Mouse (Mus musculus): Measurements from ENCODE around the gene Oas1e. TPM values are rescaled to one million over a fixed set of nuclear protein-coding genes. Genes with fewer than 3 reads are reported as not detected.
"Not testable (repeated sequence)": the region's sequence is repeated elsewhere in the genome, so short reads cannot be mapped to it uniquely, and the experiment has no call there.

Oas1e gene
- total RNA-seq (2014; fragmentation: Nextera tagmentation) (not detected in 2 replicates), total RNA-seq (2017) (not detected in 2 replicates)

DNA sequence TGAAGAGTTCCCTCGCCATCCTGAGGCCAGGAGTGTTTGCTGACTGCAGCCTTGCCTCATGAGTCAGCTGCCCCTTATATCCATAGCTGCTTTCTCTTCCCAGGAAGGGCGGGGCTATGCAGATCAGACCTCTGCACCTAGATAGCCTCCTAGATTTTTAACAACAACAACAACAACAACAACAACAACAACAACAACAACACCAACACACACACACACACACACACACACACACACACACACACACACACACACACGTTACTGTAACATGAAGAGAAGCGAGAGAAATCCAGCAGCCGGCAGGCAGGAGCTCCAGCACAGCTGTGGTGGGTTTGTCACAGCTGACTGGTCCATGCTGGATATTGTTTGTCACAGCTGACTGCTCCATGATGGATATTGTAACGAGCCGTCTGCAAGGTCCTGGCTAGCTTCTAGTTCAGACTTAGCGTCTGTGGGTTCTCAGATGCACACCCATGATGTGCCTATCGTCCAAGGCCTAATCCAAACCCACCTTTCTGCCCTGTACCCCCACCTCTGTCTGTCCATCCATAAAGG is at the start of gene Oas1e:
Gene Oas1e (minus strand): TSS at position 51 of the 555 bp plus-strand sequence.
- not testable (repeated sequence) for ATAC-seq (replicated peaks; ENCODE audit: poor library complexity, severe bottlenecking)

DNA sequence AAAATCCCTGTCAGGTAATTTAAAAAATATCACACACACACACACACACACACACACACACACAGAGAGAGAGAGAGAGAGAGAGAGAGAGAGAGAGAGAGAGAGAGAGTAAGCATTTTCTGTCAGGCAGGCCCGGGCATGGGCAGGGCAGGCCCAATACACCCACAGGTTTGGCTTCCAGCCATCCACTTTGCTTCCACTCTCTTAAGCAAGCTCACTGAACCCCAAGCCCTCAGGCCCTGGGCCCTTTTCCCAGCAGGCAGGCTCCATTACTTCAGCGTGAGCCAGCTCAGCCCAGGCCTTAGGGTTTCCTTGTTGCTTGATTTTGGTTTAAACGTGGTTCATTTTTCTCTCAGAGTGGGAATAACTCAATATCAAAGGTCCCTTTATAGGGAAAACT is 49.4 kb upstream of the Oas1e start:
- ATAC-seq (replicated peaks; ENCODE audit: poor library complexity, severe bottlenecking), result no peak

DNA sequence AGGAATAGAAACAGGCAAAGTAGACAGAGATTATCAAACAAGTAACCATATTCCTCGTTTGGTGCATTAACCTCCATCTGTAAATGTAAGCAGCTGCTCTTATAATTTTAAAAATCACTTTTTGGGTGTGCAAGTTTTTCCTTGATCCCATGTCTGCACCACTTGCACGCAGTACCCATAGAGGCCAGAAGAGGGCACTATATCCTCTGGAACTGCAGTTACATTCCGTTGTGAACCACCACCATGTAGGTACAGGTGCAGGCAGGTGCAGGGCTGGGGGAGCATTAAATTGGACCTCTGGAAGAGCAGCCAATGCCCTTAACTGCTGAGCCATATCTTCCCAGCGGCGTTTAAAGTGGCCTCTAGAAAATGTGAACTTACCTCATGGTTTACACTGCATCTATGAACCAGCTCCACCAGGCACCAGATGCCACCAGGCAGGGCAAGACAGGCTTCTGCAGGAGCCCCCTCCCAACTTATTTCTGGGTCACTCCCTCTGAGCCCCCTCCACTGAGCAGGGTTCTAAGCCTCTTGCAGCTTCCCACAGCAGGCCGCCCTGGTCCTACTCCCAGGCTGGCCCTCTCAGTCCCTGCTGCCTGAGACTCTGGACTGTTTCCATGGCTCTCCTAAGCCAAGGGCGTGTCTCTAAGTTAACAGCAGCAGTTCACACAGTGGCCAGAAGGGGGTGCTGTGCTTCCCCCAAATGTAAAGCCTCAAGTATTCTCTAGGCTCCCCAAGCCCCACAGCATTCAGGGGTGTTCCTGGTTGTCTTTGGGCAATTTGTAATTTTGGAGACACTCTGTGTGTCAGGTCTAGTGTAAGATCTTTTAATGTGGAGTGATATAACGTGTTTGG is 41.6 kb upstream of the Oas1e start:
- ATAC-seq (replicated peaks; ENCODE audit: poor library complexity, severe bottlenecking), result peak; percentile 61

DNA sequence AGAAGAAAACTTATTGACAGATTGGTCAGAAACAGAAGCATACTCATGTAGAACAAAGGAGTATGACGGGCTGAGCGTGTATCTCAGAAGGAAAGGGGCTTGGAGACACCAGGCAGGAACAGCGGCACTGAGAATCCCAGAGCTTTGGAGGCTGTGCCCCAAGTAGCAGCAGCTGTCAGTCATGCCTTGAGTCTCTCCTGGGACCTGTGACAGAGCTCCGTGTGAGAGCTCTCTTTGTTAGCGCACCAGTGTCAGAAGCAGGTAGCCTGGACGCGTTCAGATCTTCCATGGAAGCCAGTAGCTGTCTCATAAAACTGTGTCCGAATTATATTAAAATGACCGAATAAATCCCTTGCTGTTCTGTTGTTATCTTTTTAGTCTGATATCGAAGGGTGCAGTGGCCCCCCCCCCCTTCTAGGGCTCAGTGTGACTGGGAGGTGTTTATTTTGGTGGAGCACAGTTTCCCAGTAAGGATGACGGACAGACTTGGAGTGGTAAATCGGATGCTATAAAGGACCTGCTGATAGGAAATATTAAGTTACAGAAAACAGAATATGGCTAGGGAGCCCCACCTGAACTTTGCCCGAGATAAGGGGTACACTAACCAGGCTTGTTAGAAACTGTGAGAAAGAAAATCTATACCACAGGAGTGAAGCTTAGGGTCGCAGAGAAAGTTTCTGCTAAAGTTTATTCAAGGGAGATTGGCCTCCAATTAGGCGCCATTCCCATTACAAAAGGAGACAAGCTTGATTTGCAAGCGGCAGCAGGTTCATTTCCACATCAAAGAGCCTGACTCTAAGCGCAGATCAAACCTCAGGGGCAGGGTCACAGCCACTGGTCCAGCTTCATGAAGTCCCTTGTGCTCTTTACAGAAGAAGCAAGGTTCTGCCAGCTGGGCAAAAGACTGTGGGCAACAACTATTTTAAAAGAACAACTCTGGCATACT is 38.3 kb upstream of the Oas1e start:
- no peak for ATAC-seq (replicated peaks; ENCODE audit: poor library complexity, severe bottlenecking)

DNA sequence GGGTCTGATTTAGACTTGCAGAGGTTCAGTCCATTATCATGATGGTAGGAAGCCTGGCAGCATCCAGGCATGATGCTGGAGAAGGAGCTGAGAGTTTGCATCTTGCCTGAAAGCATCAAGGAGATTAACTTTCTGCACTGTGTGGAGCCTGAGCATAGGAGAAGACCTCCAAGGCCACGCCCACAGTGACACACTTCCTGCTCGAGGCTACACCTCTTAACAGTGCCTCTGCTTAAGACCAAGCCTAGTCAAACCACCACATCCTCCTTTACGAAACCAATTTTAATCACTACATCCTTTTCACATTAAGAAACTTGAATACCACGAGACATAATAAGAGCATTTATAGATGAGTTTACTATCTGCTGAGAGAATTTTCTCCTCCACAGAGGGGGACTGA is 35.7 kb upstream of the Oas1e start:
- ATAC-seq (replicated peaks; ENCODE audit: poor library complexity, severe bottlenecking), result peak; percentile 87

DNA sequence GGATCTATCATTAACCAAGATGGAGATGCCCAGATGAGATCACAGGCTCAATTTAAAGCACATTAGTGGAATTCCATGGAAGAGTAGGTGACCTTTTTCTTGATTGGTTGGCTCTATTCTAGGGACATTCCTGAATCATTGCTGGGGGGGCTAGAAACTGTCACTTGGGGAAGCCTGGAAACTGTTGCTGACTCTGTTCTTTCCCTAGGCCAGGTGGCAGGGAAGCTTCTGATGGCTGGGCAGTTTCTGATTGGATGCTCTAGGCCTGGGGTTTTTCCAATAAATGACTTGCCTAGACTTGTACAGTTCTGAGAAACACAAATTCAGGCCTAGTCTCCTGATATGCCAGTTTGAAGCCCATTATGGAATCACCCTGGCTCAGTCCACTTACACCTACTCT is 23.7 kb upstream of the Oas1e start:
- ATAC-seq (replicated peaks; ENCODE audit: poor library complexity, severe bottlenecking), result no peak

DNA sequence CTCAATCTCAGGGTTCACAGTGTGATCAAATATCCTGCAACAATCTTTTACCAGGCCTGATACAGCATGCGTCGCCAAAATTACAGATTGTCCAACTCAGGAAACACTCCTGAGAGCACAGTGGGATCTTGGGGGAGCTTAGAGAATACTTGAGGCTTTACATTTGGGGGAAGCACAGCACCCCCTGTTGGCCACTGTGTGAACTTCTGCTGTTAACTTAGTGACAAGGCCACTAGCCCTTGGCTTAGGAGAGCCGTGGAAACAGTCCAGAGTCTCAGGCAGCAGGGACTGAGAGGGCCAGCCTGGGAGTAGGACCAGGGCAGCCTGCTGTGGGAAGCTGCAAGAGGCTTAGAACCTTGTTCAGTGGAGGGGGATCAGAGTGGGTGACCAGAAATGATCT is 20.6 kb upstream of the Oas1e start:
- ATAC-seq (replicated peaks; ENCODE audit: poor library complexity, severe bottlenecking), result peak; percentile 35; the same call in 1 of the 2 replicates

DNA sequence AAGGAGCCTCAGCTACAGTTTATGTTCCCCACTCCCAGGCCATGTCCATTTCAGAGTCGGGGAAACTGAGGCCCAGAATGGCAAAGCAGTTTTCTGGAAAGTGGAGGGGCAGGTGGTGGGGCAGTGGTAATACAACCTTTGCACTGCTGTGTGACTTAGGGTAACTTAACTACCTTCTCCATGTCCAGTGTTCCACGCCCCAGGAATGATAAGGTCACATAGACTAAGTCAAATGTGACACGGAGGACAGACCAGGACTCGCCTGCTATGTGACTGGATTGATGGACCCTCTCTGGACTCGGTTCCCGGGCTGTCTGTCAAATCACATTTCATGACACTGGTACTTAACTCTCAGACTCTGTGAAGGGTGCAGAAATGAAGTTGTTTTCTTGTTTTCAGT is 17.7 kb upstream of the Oas1e start:
- ATAC-seq (replicated peaks; ENCODE audit: poor library complexity, severe bottlenecking), result no peak

DNA sequence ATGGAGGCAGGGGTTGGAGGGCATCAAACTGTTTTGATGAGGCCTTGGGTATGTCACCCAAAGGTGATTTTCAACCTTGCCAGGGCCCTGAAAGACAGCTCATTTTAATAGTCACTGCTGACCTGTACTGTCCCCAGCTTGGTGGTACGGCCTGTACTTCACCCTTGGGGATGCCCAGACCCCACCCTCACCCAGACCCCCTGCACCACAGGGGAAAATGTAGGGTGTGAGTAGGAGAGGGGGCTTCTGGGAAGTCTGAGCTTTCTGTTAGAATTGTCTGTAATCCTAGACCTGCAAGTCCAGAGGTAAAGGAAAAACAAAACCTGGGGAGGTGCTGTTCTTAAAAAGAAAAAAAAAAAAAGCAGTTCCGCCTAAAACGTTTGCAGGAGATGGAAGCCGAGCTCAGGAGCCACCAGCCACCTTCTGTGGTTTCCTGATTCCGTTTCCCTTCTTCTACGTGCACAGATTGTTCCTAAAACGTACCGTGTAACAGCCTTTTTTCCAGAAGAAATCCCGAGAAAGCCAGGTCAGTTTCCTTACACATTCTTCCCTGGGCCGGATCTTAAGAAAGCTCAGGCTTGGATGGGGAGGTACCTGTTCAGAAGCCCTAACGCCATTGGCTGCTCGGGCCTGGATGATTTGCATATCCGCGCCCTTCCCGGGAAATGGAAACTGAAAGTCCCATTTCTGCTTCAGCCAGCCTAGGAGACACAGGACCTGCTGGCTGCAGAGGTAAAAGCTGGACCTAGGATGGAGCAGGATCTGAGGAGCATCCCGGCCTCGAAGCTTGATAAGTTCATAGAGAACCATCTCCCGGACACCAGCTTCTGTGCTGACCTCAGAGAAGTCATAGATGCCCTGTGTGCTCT is 16.9 kb upstream of the Oas1e start, which contains the start of gene Oas1c:
Gene Oas1c (minus strand): TSS at position 564 of the 869 bp plus-strand sequence.
- ATAC-seq (replicated peaks; ENCODE audit: poor library complexity, severe bottlenecking), result peak; percentile 88

DNA sequence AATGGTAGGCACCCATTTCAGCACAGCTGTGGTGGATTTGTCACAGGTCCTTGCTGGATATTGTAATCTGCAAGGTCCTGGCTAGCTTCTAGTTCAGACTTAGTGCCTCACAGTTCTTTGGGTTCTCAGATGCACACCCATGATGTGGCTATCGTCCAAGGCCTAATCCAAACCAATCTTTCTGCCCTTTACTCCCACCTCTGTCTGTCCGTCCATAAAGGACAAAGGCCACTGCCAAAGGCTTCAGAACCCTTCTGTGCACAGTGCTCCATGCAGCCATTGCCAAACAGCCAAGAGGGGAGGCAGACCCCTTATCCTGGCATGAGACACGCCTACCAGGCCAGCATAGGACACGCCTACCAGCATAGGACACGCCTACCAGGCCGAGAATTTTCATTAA is 13.8 kb upstream of the Oas1e start:
- ATAC-seq (replicated peaks; ENCODE audit: poor library complexity, severe bottlenecking), result no peak

DNA sequence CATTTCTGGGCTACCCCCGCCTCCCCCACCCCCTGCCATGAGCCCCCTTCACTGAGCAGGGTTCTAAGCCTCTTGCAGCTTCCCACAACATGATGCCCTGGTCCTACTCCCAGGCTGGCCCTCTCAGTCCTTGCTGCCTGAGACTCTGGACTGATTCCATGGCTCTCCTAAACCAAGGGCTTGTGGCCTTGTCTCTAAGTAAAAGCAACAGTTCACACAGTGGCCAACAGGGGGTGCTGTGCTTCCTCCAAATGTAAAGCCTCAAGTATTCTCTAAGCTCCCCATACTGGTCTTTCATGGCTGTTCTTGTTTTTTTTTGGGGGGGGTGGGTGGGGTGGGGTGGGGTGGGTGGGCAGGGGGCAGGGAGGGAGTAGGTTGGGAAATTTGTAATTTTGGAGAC is 11.1 kb upstream of the Oas1e start:
- peak; percentile 35; the same call in 1 of the 2 replicates for ATAC-seq (replicated peaks; ENCODE audit: poor library complexity, severe bottlenecking)

DNA sequence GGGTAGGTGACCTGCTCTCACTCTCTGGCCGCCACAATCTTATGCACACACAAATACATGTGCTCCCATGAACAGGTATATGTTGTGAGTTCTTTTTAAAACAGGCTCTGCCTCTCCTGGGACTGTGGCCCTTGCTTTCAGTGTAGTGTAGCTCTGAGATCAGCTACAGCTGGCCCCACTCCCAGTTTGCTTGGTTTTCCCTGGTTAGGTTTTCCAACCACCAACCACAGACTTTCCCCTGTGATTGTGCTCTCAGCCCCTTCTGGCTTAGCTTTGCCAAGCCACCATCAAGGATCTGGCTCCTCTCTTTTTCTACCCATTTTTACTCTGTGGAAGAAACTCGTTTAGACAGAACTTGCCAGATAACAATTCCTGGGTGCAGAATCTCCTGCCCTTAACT is 8.3 kb upstream of the Oas1e start:
- ATAC-seq (replicated peaks; ENCODE audit: poor library complexity, severe bottlenecking), result no peak

DNA sequence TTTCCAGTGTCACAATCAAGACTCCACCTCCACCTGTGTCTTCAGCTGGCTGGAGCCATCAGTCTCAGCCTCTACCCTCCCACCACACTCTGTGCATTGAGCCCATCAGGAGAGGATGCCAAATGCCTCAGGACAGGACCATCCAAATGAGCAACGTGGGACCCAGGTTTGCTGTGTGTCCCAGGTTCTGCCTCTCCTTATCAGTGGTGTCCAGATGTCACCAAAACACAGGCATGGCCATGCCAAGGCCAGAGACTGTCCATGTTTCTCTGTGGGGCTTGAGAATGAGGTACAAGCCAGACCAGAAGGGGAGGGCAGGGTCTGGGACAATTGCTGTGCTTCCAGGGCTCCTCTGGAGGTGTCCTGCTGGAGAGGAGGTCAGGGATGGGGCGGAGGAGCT is 3.6 kb upstream of the Oas1e start:
- not testable (repeated sequence) for ATAC-seq (replicated peaks; ENCODE audit: poor library complexity, severe bottlenecking)

DNA sequence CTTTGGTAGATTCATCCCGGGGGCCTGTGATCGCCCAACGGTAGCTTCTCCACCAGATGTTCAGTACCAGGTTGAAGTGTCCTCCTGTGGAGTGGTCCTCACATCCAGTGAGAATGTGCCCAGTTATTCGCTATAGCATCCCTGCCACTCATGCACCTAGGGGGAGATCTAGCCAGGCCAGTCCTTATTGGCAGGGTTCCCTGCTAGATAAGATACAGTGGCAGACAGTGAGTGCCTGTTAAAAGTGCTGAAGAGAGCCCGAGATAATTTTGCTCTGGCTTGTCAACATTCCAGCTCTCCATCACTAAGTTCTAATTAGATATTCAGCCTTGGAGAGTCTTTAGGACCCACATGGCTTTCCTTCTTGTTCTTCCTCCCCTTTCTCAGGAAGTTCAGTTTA is 2.8 kb upstream of the Oas1e start:
- not testable (repeated sequence) for ATAC-seq (replicated peaks; ENCODE audit: poor library complexity, severe bottlenecking)

DNA sequence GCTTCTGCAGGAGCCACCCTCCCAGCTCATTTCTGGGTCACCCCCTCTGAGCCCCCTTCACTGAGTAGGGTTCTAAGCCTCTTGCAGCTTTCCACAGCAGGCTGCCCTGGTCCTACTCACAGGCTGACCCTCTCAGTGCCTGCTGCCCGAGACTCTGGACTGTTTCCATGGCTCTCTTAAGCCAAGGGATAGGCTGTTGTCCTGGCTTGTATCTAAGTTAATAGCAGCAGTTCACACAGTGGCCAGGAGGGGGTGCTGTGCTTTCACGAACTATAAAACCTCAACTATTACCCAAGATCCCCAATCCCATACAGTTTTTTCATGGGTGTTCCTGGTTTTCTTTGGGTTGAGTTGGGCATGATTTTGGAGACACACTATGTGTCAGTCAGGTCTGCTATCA is 2.3 kb downstream of the Oas1e start:
- peak; percentile 63 for ATAC-seq (replicated peaks; ENCODE audit: poor library complexity, severe bottlenecking)

DNA sequence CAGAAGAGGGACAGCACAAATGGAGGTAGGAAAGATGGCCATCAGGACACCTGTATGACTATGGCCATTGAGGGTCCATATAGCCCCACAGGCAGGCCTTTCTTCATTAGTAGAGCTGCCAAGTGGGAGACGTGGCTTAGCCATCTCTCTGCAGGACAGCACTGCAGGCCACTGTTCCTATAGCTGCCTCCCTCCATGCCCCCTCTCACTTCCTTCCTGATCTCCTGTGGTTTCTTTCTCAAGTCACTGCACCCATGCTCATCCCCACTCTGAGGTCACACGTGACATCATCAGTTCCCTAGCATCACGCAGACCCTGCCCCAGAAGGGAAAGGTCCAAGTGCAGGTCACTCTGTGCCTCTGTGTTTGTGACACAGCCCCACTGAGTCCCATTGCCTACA is 8.3 kb downstream of the Oas1e start:
- peak; percentile 81 for ATAC-seq (replicated peaks; ENCODE audit: poor library complexity, severe bottlenecking)

DNA sequence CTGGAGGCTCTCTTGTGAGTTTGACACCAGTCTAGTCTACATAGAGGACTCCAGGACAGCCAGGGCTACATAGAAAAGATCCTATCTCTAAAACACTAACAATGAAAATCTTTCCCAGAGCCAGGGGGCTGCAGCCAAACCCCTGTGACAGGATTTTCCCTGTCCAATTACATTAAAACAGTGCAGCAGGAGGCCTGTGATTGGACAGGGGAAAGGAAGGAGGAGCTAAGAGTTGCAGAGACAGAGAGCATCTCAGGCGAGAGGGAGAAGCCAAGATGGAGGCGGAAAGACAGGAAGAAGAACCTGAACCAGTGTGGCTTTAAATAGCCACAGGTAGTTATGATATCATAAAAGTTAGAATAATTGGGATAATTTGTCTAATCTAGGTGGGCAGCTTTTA is 12.9 kb downstream of the Oas1e start:
- ATAC-seq (replicated peaks; ENCODE audit: poor library complexity, severe bottlenecking), result no peak

DNA sequence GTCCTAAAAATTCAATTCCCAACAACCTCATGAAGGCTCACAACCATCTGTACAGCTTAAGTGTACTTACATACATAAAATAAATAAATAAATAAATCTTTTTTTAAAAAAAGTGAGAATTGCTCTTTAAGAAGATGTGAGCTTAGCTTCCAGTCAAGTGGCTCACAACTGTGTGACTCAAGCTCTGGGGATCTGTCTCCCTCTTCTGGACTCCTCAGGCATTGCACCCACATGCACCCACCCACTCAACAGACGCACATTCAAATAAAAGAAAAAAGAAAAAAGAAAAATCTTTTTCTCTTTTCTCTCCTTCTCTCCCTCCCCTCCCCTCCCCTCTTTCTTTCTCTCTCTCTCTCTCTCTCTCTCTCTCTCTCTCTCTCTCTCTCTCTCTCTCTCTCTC is 13.7 kb downstream of the Oas1e start:
- ATAC-seq (replicated peaks; ENCODE audit: poor library complexity, severe bottlenecking), result no peak

DNA sequence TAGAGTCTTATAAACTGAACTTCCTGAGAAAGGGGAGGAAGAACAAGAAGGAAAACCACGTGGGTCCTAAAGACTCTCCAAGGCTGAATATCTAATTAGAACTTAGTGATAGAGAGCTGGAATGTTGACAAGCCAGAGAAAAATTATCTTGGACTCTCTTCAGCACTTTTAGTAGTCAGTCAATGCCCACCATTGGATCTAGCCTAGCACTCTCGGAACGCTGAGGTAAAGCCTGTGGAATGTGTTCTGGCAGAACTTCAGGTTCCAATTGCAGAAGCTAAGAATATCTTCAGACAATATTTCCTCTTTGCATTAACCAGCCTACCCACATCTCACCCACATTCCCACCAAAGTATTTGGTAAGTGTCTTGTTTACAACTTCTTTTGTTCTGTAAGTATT is 15.4 kb downstream of the Oas1e start:
- ATAC-seq (replicated peaks; ENCODE audit: poor library complexity, severe bottlenecking), result no peak

DNA sequence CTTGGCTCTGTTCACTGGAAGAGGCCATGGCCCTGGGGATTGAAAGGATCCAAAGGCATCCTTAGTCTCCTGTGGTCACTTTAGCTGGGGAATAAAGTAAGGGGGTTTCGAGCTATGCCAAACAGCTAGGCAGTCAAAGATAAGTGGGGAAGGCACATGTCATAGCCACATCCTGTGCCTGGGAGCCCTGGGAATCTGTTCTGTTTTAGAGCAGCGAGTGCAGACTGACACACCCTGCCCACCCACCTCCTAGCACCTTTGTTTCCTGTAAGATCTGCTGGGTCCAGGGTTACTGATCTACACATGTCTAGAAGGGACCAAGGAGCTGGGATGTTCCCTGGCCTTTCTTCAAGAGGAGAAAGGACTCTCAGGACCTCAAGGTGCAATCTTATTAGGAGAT is 16.4 kb downstream of the Oas1e start:
- no peak for ATAC-seq (replicated peaks; ENCODE audit: poor library complexity, severe bottlenecking)

All from granulocyte monocyte progenitor cell, adult 5-6 weeks (primary cell).